Mouse (Mus musculus): Measurements from ENCODE around the gene Vamp4.

The Vamp4 gene

DNA sequence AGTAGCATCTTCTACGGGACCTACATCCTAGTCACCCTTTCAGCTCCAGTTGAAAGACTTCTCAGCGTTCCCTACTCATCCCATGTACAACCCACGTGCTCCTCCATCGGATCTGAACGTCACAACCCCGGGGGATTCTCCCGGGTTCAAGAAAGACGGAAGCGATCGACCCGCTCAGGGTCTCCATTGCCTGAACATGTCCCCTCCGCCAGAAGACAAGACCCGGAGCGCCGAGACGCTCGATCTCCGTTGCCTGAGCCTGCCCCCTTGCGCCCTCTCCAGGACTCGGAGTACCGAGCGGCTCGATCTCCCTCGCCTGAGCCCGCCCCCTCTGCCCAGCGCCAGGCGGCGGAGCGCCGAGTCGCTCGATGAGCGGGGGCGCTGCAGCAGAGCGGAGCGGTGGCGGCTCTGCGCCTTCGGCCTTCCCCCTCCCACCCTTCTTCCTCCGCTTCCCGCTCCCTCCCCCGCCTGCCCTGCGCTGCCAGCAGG is at the start of gene Vamp4:
TSS of gene Vamp4 (plus strand) at position 256 of the 489 bp plus-strand sequence.
- DNase-seq (ENCODE audit: low spot score), result peak; percentile 85

DNA sequence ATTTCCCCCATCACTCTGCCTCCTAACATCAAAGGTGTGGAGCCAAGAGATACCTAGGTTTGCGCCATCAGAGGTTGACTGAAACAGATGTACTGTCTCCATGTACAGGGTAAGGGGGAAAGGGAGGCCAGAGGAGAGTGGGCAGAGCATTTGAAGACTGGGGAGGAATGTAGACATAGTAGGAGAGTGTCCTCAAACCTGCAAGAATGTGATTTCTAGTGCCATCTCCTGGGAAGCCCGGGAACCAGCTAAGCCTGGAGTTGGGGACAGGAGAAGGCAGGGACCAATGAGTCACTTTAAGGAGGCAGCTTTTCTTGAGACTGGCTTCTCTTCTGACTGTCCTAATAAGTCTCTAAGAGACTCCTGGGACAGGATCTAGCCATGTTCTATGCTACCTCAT is 40.7 kb upstream of the Vamp4 start:
- no peak for DNase-seq (ENCODE audit: low spot score)

GRCm38 (mm10) chr1:162530666-162531065 is 39.6 kb upstream of the Vamp4 start:
- DNase-seq (ENCODE audit: low spot score), result no peak

GRCm38 (mm10) chr1:162531584-162531983 is 38.7 kb upstream of the Vamp4 start:
- DNase-seq (ENCODE audit: low spot score), result no peak

DNA sequence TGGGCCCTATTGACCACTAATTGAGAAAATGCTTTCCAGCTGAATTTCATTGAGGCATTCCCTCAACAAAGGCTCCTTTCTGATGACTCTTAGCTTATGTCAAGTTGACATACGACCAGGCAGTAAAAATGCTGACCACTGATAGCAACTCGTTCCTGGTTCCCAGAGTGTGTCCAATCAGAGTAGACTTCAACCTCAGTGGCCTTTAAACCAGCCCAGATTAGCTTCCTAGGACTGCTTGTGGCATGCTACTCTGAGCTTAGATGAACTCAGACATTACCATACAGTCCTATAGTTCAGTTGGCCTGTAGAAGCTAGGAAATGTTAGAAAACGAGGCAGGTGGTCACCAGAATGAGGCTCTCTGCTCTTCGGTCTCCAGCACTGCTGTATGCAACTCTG is 38.0 kb upstream of the Vamp4 start:
- DNase-seq (ENCODE audit: low spot score), result no peak

- no peak for DNase-seq (ENCODE audit: low spot score)
Measured at GRCm38 (mm10) chr1:162533766-162534560, 36.4 kb upstream of the Vamp4 start.

- DNase-seq (ENCODE audit: low spot score), result no peak
Measured at GRCm38 (mm10) chr1:162543231-162543630, 27.1 kb upstream of the Vamp4 start.

GRCm38 (mm10) chr1:162547607-162548006 is 22.7 kb upstream of the Vamp4 start:
- DNase-seq (ENCODE audit: low spot score), result no peak

GRCm38 (mm10) chr1:162548016-162548916 is 22.0 kb upstream of the Vamp4 start, which contains the start of gene Mettl13:
TSS of gene Mettl13 (minus strand) at chr1:162548551.
- DNase-seq (ENCODE audit: low spot score), result peak; percentile 82

DNA sequence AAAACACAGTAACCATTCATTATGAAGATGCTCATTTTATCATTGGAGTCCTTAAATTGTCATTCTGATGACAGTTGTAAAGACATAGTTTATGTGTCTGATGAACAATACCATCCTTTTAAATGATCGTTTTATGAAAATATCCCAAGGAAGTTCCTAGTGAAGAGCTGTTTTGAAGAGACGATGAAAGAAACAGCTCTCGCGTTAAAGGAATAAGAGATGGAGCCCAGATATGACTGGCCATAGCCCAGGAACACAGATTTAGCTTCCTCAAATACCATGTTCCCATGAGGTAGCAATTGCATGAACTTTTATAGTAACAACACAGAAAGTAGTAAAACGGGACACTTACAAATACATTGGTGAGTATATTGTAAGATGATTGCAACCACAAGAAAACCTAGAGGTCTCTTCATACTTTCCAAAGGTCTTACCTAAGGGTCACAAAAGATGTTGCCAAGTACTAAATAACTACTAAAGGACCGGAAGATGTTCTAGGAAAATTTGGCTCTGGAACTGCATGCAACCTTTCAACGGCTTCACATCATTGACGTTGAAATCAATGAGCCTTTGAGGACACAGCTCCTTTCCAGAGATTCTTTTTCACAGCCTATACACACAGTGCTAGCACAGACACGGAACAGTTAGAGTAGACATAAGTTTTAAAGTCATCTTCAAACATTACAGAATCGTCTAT is 21.2 kb upstream of the Vamp4 start:
- DNase-seq (ENCODE audit: low spot score), result no peak

DNA sequence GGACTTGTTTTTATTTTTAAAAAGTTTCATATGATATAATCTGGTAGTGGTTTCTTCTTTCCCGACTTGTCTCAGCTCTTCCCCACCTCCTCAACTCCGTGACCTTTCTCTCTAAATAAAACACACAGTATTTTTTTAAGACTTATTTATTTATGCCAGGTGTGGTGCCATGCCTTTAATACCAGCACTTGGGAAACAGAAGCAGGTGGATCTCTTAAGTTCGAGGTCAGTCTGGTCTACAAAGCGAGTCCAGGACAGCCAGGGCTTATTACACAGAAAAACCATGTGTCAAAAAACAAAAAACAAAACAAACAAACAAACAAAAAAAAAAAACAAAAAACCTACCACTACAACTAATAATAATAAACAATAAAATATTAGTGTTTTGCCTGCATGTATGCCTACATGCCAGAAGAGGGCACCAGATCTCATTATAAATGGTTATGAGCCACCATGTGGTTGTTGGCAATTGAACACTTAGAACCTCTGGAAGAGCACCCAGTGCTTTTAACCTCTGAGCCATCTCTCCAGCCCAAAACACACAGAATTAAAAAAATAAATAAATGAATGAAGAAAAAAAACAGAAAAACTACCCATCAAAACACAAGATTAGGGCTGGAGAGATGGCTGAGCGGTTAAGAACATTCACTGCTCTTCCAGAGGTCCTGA is 20.6 kb upstream of the Vamp4 start:
- no peak for DNase-seq (ENCODE audit: low spot score)

GRCm38 (mm10) chr1:162552956-162553355 is 17.4 kb upstream of the Vamp4 start:
- DNase-seq (ENCODE audit: low spot score), result no peak

DNA sequence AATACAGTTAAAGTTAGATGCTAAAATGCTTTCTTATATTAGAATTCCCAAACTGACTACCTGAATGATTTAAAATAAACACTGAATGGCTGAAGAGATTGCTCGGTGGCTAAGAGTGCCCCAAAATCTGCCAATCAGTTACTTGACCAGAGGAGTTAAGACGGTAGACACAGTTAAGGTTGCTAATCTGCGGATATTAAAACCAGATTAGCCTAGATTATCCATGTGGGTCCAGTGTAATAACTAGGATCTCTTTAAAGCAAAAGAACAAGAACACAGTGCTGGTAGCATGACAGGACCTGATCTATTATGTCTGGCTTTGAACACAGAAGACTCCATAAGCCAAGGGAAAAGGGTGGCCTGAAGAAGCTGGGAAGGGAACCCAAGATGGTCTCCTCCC is 16.1 kb upstream of the Vamp4 start:
- DNase-seq (ENCODE audit: low spot score), result no peak

DNA sequence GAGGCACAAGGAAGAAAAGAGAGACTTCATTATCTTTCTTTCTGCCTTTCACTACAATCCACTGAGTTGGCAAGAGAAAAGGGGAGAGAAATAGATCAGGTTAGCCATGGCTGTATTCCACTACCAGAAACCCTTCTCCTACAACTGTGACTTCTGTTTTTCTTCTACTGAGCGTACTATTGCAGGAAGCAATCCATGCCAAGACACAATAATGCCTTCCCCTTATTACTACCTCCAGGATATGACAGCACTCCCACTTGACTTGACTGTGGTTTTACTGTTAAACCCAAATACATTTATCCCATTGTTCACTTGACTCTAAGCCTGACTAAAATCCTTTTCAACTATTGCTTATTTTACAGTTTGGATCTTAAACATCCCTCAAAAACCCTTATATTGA is 7.1 kb upstream of the Vamp4 start:
- DNase-seq (ENCODE audit: low spot score), result no peak

- no peak for DNase-seq (ENCODE audit: low spot score)
Measured at GRCm38 (mm10) chr1:162564992-162565391, 5.3 kb upstream of the Vamp4 start.

DNA sequence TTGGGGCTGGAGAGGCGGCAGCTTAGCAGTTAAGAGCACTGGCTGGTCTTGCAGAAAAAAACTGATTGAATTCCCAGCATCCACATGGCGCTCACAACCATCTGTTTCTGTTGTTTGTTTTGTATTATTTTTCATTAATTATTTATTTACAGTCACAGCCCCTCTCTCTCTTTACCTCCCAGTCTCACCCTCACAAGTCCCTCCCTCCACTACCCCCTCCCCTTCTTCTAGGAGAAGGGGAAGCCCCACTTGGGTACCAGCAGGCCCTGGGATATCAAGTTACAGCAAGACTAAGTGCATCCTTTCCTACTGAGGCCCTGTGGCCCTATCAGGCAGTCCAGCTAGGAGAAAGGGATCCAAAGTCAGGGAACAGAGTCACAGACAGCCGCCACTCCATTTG is 3.0 kb upstream of the Vamp4 start:
- DNase-seq (ENCODE audit: low spot score), result no peak

GRCm38 (mm10) chr1:162570931-162571601 is 751 bp downstream of the Vamp4 start:
- peak; percentile 53 for DNase-seq (ENCODE audit: low spot score)

DNA sequence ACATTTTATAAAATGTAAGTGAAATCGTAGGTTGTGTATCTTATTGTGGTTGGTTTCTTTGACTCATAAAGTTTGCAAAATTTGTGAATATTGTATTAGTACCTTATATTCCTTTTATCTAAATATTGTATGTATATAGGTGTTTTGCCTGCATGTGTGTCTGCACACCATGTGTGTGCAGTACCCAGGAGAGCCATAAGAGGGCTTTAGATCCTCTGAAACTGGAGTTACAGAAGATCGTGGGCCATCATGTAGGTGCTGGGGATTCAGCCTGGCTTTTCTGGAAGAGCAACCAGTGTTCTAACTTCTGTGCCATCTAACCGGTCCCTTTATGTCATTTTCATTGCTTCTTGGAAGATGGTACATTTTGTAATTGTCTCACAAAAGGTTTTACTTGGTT is 4.8 kb downstream of the Vamp4 start:
- no peak for DNase-seq (ENCODE audit: low spot score)

GRCm38 (mm10) chr1:162582884-162583283 is 12.6 kb downstream of the Vamp4 start:
- DNase-seq (ENCODE audit: low spot score), result no peak

DNA sequence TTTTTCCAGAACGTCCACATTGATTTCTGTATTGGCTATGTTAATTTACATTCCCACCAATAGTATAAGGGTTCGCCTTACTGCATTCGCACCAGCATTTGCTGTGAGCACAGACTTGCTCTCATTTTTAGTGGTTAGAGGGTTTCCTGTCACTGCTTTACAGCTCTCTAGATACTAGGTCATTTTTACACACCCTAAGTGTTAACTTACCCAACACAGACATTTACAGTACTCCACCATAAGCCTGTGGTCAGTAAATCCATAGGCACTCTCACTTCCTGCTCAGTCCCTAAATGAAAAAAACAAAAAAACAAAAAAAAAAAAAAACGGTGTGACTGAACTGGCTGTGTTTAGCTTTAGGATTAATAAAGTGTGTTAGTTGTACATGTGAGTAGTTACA is 16.0 kb downstream of the Vamp4 start:
- no peak for DNase-seq (ENCODE audit: low spot score)

DNA sequence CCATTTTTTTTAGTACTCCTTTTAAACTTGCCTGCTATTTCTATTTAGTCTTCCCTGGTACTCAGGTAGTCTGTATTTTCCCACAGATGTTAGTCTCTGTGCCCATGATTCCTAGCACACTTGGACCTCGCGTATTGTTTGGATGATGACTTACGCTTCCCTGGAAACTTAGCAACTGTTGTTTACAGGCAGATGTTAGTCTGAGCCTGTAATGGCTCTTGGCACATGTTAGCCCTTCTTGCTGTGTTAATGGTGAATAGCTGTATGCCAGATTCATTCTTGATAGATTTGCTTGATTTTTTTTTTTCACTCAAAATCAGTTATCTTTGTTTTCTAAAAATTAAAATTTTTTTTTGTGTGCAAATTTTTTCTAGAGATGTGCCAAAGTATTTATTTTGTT is 18.3 kb downstream of the Vamp4 start:
- no peak for DNase-seq (ENCODE audit: low spot score)

Measured in left cerebral cortex, adult 11 months (tissue).